Mouse (Mus musculus) heart, postnatal 0 days (tissue): ENCODE measurements around the gene Slfn5.

ENCODE experiments used
- CTCF ChIP-seq: IDR thresholded peaks from 2 replicates; pipeline ENCODE4 v1.5.1; 2016; ENCODE audit warnings: antibody characterized with exemption, control low read depth, low read depth
- EP300 ChIP-seq: IDR thresholded peaks from 2 replicates; pipeline ENCODE4 v1.6.1; 2016; ENCODE audit warnings: antibody characterized with exemption, low read depth

DNA sequence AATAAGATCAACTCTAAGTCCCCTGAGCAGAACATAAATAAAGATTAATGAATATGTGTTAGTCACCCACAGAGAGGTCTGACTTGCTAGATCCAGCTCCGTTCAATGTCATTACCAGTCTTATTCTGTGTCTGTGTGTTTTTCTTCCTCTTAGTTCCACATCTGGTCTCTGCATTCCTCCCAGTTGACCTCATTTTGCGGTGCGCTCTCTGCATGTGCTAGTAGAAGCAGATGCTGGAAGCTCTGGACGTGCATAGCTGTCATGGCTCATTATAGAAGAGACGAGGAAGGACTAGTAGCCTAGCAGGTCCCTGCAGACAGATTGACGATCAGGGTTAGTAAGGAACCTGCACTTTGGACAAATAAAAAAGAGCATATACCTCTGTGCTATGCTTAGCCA lies 7.8 kb upstream of the Slfn5 start:
- no peak for TF ChIP-seq EP300
- TF ChIP-seq CTCF = no peak
